Mouse (Mus musculus): ENCODE measurements at regions not wholly inside any gene's neighbourhood (a gene's known extent, or its start where the extent isn't known, plus 50 kb on each side); places are given as distances from the start of the nearest gene placed in this dataset.

- in situ Hi-C loops (cut with MboI; ENCODE audit: low pct_ligation_motif_present, low pct_unique_long_range_greater_than_20kb, low sequenced_read_pairs) (no loop called here), dilution Hi-C loops (cut with MboI; ENCODE audit: extremely low pct_ligation_motif_present, extremely low pct_unique_long_range_greater_than_20kb, low sequenced_read_pairs) (no loop called here)
- DNase-seq (ENCODE audit: extremely low read depth) = no peak
- Histone ChIP-seq H3K27ac (ENCODE audit: insufficient read depth, low read depth) (no peak overlapping the region), H3K36me3 (replicated peaks in 1 of 2; ENCODE audit: control insufficient read depth in 1 of 2, insufficient read depth in 1 of 2, low read length in 1 of 2) (no peaks in the 10 kb centered on the region), H3K4me1 (ENCODE audit: control insufficient read depth in 1 of 2, insufficient read depth in 2 of 2) (no peaks in the 10 kb centered on the region), H3K9ac (ENCODE audit: insufficient read depth, low read depth) (no peak overlapping the region), H3K4me3 (replicated peaks in 1 of 3; ENCODE audit: low read depth in 2 of 3, low read length in 2 of 3, poor library complexity in 1 of 3) (no peak overlapping the region), H3K9me3 (replicated peaks; ENCODE audit: low read length) (no peaks in the 10 kb centered on the region), H3K79me2 (replicated peaks; ENCODE audit: control insufficient read depth, extremely low read depth, insufficient read depth, poor library complexity, severe bottlenecking) (no peaks in the 10 kb centered on the region), H3K4me2 (ENCODE audit: insufficient read depth, low read depth, poor library complexity, severe bottlenecking) (no peak overlapping the region; the same call in 1 of the 2 replicates), H3K27me3 (replicated peaks) (no peaks in the 10 kb centered on the region)
- TF ChIP-seq PAX5 (IDR thresholded peaks at IDR 0.05; ENCODE audit: low read length) (no peak), USF2 (conservative IDR thresholded peaks at IDR 0.05; ENCODE audit: low read depth, low read length) (no peak), ZC3H11A (IDR thresholded peaks at IDR 0.05; ENCODE audit: low read depth, low read length) (no peak), E2F4 (IDR thresholded peaks at IDR 0.05; ENCODE audit: insufficient replicate concordance, low read depth, low read length) (no peak), CHD2 (IDR thresholded peaks at IDR 0.05; ENCODE audit: low read length) (no peak)
Observed at GRCm38 (mm10) chr6:50898792-50899191, 244.6 kb upstream of the Npvf start.

GRCm38 (mm10) chr6:50915166-50916030 lies 261.2 kb upstream of the Npvf start:
- Histone ChIP-seq H3K4me1 (ENCODE audit: control insufficient read depth in 1 of 2, insufficient read depth in 2 of 2) (no peaks in the 10 kb centered on the region), H3K4me2 (ENCODE audit: insufficient read depth, low read depth, poor library complexity, severe bottlenecking) (no peak overlapping the region), H3K79me2 (replicated peaks; ENCODE audit: control insufficient read depth, extremely low read depth, insufficient read depth, poor library complexity, severe bottlenecking) (no peaks in the 10 kb centered on the region), H3K36me3 (replicated peaks in 1 of 2; ENCODE audit: control insufficient read depth in 1 of 2, insufficient read depth in 1 of 2, low read length in 1 of 2) (no peaks in the 10 kb centered on the region), H3K9me3 (replicated peaks; ENCODE audit: low read length) (peaks cover 7% of the 10 kb centered on the region), H3K9ac (ENCODE audit: insufficient read depth, low read depth) (no peak overlapping the region), H3K27ac (ENCODE audit: insufficient read depth, low read depth) (no peak overlapping the region), H3K27me3 (replicated peaks) (no peaks in the 10 kb centered on the region), H3K4me3 (replicated peaks in 1 of 3; ENCODE audit: low read depth in 2 of 3, low read length in 2 of 3, poor library complexity in 1 of 3) (no peak overlapping the region)
- dilution Hi-C loops (cut with MboI; ENCODE audit: extremely low pct_ligation_motif_present, extremely low pct_unique_long_range_greater_than_20kb, low sequenced_read_pairs) = no loop called here
- in situ Hi-C loops (cut with MboI; ENCODE audit: low pct_ligation_motif_present, low pct_unique_long_range_greater_than_20kb, low sequenced_read_pairs) = no loop called here
- DNase-seq (ENCODE audit: extremely low read depth) = no peak
- TF ChIP-seq RCOR1 (conservative IDR thresholded peaks at IDR 0.05; ENCODE audit: low read depth, low read length) = no peak
- TF ChIP-seq TBP (conservative IDR thresholded peaks at IDR 0.05; ENCODE audit: low read depth, low read length) = no peak
- TF ChIP-seq USF2 (conservative IDR thresholded peaks at IDR 0.05; ENCODE audit: low read depth, low read length) = no peak
- TF ChIP-seq KAT2A (IDR thresholded peaks at IDR 0.05; ENCODE audit: insufficient replicate concordance, low read length) = no peak
- TF ChIP-seq ZC3H11A (IDR thresholded peaks at IDR 0.05; ENCODE audit: low read depth, low read length) = no peak
- TF ChIP-seq HCFC1 (IDR thresholded peaks at IDR 0.05; ENCODE audit: low read depth, low read length) = no peak
- TF ChIP-seq MAX (IDR thresholded peaks at IDR 0.05; ENCODE audit: low read length) = no peak
- no peak for TF ChIP-seq BHLHE40 (IDR thresholded peaks at IDR 0.05; ENCODE audit: low read depth, low read length)
- no peak for TF ChIP-seq RAD21 (IDR thresholded peaks at IDR 0.05; ENCODE audit: low read depth, low read length)
- no peak for TF ChIP-seq MAZ (IDR thresholded peaks at IDR 0.05; ENCODE audit: low read depth, low read length)
- no peak for TF ChIP-seq POLR2A (IDR thresholded peaks at IDR 0.05; ENCODE audit: low read depth, low read length)
- TF ChIP-seq POLR2AphosphoS2 (IDR thresholded peaks at IDR 0.05; ENCODE audit: low read depth, low read length) = no peak
- no peak for TF ChIP-seq SMC3 (IDR thresholded peaks at IDR 0.05; ENCODE audit: low read depth, low read length)
- no peak for TF ChIP-seq JUN (IDR thresholded peaks at IDR 0.05; ENCODE audit: insufficient read depth, low read depth, low read length)
- no peak for TF ChIP-seq CTCF (conservative IDR thresholded peaks at IDR 0.05 in 1 of 2, IDR thresholded peaks at IDR 0.05 in 1 of 2; ENCODE audit: low read depth in 2 of 2, low read length in 2 of 2)
- TF ChIP-seq PAX5 (IDR thresholded peaks at IDR 0.05; ENCODE audit: low read length) = no peak
- no peak for TF ChIP-seq ZNF384 (IDR thresholded peaks at IDR 0.05; ENCODE audit: low read depth, low read length)
- no peak for TF ChIP-seq ETS1 (conservative IDR thresholded peaks at IDR 0.05; ENCODE audit: low read depth, low read length)
- TF ChIP-seq SIN3A (IDR thresholded peaks at IDR 0.05; ENCODE audit: low read length) = no peak
- no peak for TF ChIP-seq JUND (conservative IDR thresholded peaks at IDR 0.05; ENCODE audit: low read depth, low read length)
